Mouse (Mus musculus) midbrain, postnatal 0 days (tissue): ENCODE measurements around the gene Gm20696. TPM values are rescaled to one million over a fixed set of nuclear protein-coding genes. Genes with fewer than 3 reads are reported as not detected.

ENCODE experiments used
- ATAC-seq: fragments of 200-750 bp; cut with Nextera tagmentation; 2 replicates; pipeline ENCODE4 v1.8.0; 2017; ENCODE audit warnings: moderate number of reproducible peaks, mild to moderate bottlenecking, moderate TSS enrichment, moderate library complexity; ENCODE audit not compliant: low FRiP score
- DNase-seq: peaks from one replicate; pipeline ENCODE4 v3.0.0-alpha.2; 2015; ENCODE audit warnings: low spot score
- H3K27ac ChIP-seq: fragments of 300-500 bp; sonication (generic); 2 replicates; pipeline ENCODE4 v1.5.1; 2014; ENCODE audit warnings: low read depth, mild to moderate bottlenecking, low read length, mixed read lengths
- H3K27me3 ChIP-seq: fragments of 300-500 bp; sonication (generic); 2 replicates; pipeline ENCODE4 v1.6.1; 2014; ENCODE audit warnings: low read length, control low read depth, mixed read lengths; ENCODE audit not compliant: insufficient read depth
- H3K36me3 ChIP-seq: fragments of 300-500 bp; sonication (generic); 2 replicates; pipeline ENCODE4 v1.6.1; 2014; ENCODE audit warnings: low read length, control low read depth, mixed read lengths; ENCODE audit not compliant: insufficient read depth
- H3K4me1 ChIP-seq: fragments of 300-500 bp; sonication (generic); 2 replicates; pipeline ENCODE4 v1.6.1; 2014; ENCODE audit warnings: mild to moderate bottlenecking, control low read depth, antibody characterized with exemption, low read length, mixed read lengths; ENCODE audit not compliant: insufficient read depth
- H3K4me2 ChIP-seq: fragments of 300-500 bp; sonication (generic); 2 replicates; pipeline ENCODE4 v1.6.1; 2014; ENCODE audit warnings: low read depth, mild to moderate bottlenecking, low read length, mixed read lengths; ENCODE audit not compliant: poor library complexity, severe bottlenecking
- H3K4me3 ChIP-seq: fragments of 300-500 bp; sonication (generic); 2 replicates; pipeline ENCODE4 v1.5.1; 2014; ENCODE audit warnings: low read depth, mild to moderate bottlenecking, low read length, moderate library complexity
- H3K9ac ChIP-seq: fragments of 300-500 bp; sonication (generic); replicated peaks from 2 replicates; pipeline ENCODE4 v1.6.1; 2014; ENCODE audit warnings: mild to moderate bottlenecking, low read length, moderate library complexity, mixed read lengths; ENCODE audit not compliant: poor library complexity, severe bottlenecking
- H3K9me3 ChIP-seq: fragments of 300-500 bp; sonication (generic); 2 replicates; pipeline ENCODE4 v1.6.1; 2016; ENCODE audit warnings: low read length, control low read depth
- CTCF ChIP-seq: IDR thresholded peaks from 2 replicates; pipeline ENCODE4 v1.5.1; 2016; ENCODE audit warnings: antibody characterized with exemption, mild to moderate bottlenecking
- WGBS: fragments of 180-500 bp; shearing (Covaris S2); extraction: QIAGEN DNeasy Blood & Tissue Kit; methylation state at CpG from one replicate; pipeline ENCODE4 v1.1.7; 2014; 5-methylcytosine and 5-hydroxymethylcytosine counted together
- polyA plus RNA-seq: library from polyadenylated mRNA; unstranded; fragments of >200 nt; fragmentation: Nextera tagmentation; extraction: Ambion mirVana; gene quantifications from 2 replicates; pipeline ENCODE4 v1.2.1, GENCODE M21; 2015
- total RNA-seq: library from RNA; depleted of rRNA; stranded (reverse); fragments of >200 nt; gene quantifications from 2 replicates; pipeline ENCODE4 v1.2.3, GENCODE M21; 2014

Gm20696 gene
- total and polyA plus RNA-seq, 2 experiments from 2014 or later, result 1.1 to 2.9 TPM

DNA sequence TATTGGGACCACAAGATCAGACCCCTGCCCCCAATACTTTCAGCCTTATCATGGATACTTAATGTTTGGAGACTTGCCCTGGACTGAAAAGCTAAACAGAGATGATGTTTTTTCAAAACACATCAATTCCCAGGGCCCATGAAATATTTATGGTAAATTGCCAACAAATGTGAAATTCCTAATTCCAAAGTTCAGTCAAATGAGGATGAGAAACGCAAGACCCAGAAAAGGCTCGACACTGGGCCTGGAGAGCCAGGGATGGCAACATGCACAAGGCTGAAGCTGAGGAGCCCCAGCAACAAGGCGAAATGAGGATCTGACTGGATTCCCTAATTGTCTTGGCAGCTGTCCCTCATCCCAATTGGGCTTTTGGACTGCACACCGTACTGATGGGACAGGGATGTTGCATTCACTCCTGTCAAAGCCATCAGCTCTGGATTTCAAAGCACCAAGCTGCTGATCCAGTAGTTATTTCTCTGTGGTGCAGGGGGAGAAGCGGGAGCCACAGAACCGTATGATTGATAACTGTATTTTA is 438.2 kb downstream of the Gm20696 start:
- no peak overlapping the region for H3K4me2 ChIP-seq
- H3K27ac ChIP-seq, result no peak overlapping the region
- H3K36me3 ChIP-seq, result no peaks in the 10 kb centered on the region
- H3K4me3 ChIP-seq, result no peak overlapping the region
- H3K4me1 ChIP-seq, result no peaks in the 10 kb centered on the region
- 69% methylated on average over 6 of the region's 6 CpGs for WGBS
- H3K9me3 ChIP-seq, result 0 out of 2 replicates have a peak, but pooled peaks cover 3% of the 10 kb centered on the region
- no peak overlapping the region for H3K9ac ChIP-seq
- peak; percentile 21 for DNase-seq
- ATAC-seq, result no peak
- TF ChIP-seq CTCF, result no peak
- H3K27me3 ChIP-seq, result no peaks in the 10 kb centered on the region

GRCm38 (mm10) chr6:99221147-99221546 is 445.4 kb downstream of the Gm20696 start:
- 89% methylated on average over 5 of the region's 5 CpGs for WGBS
- no peak for TF ChIP-seq CTCF
- H3K36me3 ChIP-seq, result no peaks in the 10 kb centered on the region

DNA sequence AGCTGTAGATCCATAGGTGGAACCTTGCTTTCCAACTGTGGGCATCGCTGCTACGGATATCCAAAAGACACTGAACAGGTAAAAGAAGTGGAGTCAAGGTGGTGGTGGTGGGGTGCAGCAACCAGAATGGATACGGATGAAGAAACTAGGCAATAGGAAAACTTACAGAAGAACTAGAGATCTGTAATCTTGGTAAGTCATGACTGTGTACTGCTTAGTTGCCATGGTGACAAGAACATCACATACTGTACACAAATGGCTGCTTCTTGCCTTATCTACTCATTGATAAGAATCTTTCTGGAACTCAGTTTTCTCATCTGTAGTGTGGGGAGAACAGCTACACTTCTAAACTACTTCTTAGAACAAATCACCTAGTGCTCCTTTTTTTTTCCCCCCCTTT is 446.1 kb downstream of the Gm20696 start:
- ATAC-seq, result no peak
- no peak for TF ChIP-seq CTCF
- Histone ChIP-seq H3K4me2 (no peak overlapping the region), H3K4me3 (no peak overlapping the region), H3K9me3 (no peaks in the 10 kb centered on the region), H3K27me3 (no peaks in the 10 kb centered on the region), H3K36me3 (no peaks in the 10 kb centered on the region), H3K4me1 (no peaks in the 10 kb centered on the region), H3K9ac (no peak overlapping the region), H3K27ac (no peak overlapping the region)
- DNase-seq, result no peak
- 94% methylated on average over 3 of the region's 3 CpGs for WGBS

More at GRCm38 (mm10) chr6:99221147-99221546, 445.4 kb downstream of the Gm20696 start:
- no peaks in the 10 kb centered on the region for H3K27me3 ChIP-seq
- H3K4me1 ChIP-seq, result no peaks in the 10 kb centered on the region
- no peak overlapping the region for H3K9ac ChIP-seq
- ATAC-seq (no peak), DNase-seq (no peak)
- H3K4me3 ChIP-seq, result no peak overlapping the region
- no peak overlapping the region for H3K4me2 ChIP-seq
- H3K9me3 ChIP-seq, result 0 out of 2 replicates have a peak, but pooled peaks cover 3% of the 10 kb centered on the region
- H3K27ac ChIP-seq, result no peak overlapping the region

- Histone ChIP-seq H3K4me3 (no peak overlapping the region), H3K4me2 (no peak overlapping the region), H3K9ac (no peak overlapping the region), H3K9me3 (no peaks in the 10 kb centered on the region), H3K36me3 (no peaks in the 10 kb centered on the region), H3K27ac (no peak overlapping the region), H3K27me3 (no peaks in the 10 kb centered on the region), H3K4me1 (no peaks in the 10 kb centered on the region)
- no peak for DNase-seq
- no peak for ATAC-seq
- WGBS, result 74% methylated on average over 2 of the region's 2 CpGs
- TF ChIP-seq CTCF, result no peak
Observed at GRCm38 (mm10) chr6:99217846-99218245, 448.8 kb downstream of the Gm20696 start.

DNA sequence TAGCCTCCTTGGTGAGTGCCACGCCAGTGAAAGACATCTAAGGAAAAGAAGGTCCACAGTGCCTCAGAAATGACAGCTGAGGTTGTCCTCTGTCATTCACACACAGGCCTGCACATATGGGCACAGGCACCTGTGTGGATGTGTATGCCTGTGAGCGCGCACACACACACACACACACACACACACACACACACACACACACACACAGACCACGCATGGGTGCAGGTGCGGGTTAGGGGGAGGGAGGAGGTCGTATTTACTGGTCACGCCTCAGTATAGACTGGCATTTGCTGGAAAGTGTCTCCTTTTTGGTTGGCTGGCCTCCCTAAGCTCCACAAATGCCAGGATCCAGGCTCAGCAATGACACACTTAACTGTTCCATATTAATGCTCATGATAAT is 449.4 kb downstream of the Gm20696 start:
- H3K4me3 ChIP-seq, result no peak overlapping the region
- H3K4me1 ChIP-seq, result no peaks in the 10 kb centered on the region
- ATAC-seq (no peak), DNase-seq (no peak)
- no peaks in the 10 kb centered on the region for H3K36me3 ChIP-seq
- no peak overlapping the region for H3K9ac ChIP-seq
- WGBS, result 80% methylated on average over 6 of the region's 7 CpGs
- no peak for TF ChIP-seq CTCF
- H3K4me2 ChIP-seq, result no peak overlapping the region
- H3K27ac ChIP-seq, result no peak overlapping the region
- no peaks in the 10 kb centered on the region for H3K27me3 ChIP-seq
- no peaks in the 10 kb centered on the region for H3K9me3 ChIP-seq

GRCm38 (mm10) chr6:99212461-99212860 is 454.1 kb downstream of the Gm20696 start:
- no peak for DNase-seq
- Histone ChIP-seq H3K36me3 (no peaks in the 10 kb centered on the region), H3K27me3 (0 out of 2 replicates have a peak, but pooled peaks cover 1% of the 10 kb centered on the region), H3K4me3 (no peak overlapping the region), H3K27ac (no peak overlapping the region), H3K4me2 (no peak overlapping the region), H3K9me3 (no peaks in the 10 kb centered on the region), H3K9ac (no peak overlapping the region), H3K4me1 (no peaks in the 10 kb centered on the region; the same call in 1 of the 2 replicates)
- no peak for ATAC-seq
- WGBS, result 74% methylated on average over 4 of the region's 4 CpGs
- TF ChIP-seq CTCF, result no peak
